Mouse (Mus musculus): ENCODE results near the gene P4ha2. TPM values are rescaled to one million over a fixed set of nuclear protein-coding genes. Genes with fewer than 3 reads are reported as not detected.

P4ha2 gene
- polyA plus RNA-seq, 1 experiment from 2014 or later: 26.0 TPM

- TF ChIP-seq CTCF (IDR thresholded peaks at IDR 0.05; ENCODE audit: low read depth): no peak
- H3K27ac ChIP-seq (ENCODE audit: low read depth): no peak overlapping the region
- WGBS: 86% methylated on average over 8 of the region's 8 CpGs
- no peak overlapping the region for H3K4me2 ChIP-seq
- peaks cover 18% of the 10 kb centered on the region for H3K36me3 ChIP-seq (ENCODE audit: insufficient read depth)
- H3K4me1 ChIP-seq (ENCODE audit: insufficient read depth): peaks cover 18% of the 10 kb centered on the region
- no peak for DNase-seq
- ATAC-seq (ENCODE audit: insufficient read depth): no peak
- no peak overlapping the region for H3K9ac ChIP-seq
- H3K27me3 ChIP-seq (ENCODE audit: insufficient read depth, low read length): no peaks in the 10 kb centered on the region
- no peaks in the 10 kb centered on the region for H3K9me3 ChIP-seq (ENCODE audit: low read depth, low read length)
- no peak overlapping the region for H3K4me3 ChIP-seq (ENCODE audit: low read depth, low read length)
Observed at GRCm38 (mm10) chr11:54115301-54115700, 15.4 kb downstream of the P4ha2 start.

DNA sequence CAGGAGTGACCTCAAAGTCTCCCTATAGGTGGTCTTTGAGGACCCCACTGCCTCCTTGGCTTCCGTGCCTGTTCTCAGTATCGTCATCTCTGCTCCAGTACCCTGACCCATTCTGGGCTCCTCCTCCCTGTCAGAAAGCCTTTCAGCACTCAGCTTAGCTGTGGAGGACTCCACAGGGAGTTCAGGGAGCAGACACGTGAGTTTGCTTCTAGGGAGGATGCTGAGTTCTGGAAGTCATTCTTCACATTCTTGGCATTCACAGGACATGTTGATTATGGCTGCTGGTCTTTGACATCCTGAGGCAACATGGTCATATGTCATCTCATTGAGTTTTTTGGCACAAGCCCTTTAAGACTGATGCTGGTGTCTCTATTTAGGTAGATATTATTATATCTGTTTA is 16.0 kb downstream of the P4ha2 start:
- H3K4me1 ChIP-seq (ENCODE audit: insufficient read depth): peaks cover 18% of the 10 kb centered on the region
- H3K27me3 ChIP-seq (ENCODE audit: insufficient read depth, low read length): no peaks in the 10 kb centered on the region
- no peaks in the 10 kb centered on the region for H3K9me3 ChIP-seq (ENCODE audit: low read depth, low read length)
- H3K36me3 ChIP-seq (ENCODE audit: insufficient read depth): peaks cover 18% of the 10 kb centered on the region
- H3K9ac ChIP-seq: no peak overlapping the region
- TF ChIP-seq CTCF (IDR thresholded peaks at IDR 0.05; ENCODE audit: low read depth): no peak
- no peak overlapping the region for H3K4me3 ChIP-seq (ENCODE audit: low read depth, low read length)
- H3K27ac ChIP-seq (ENCODE audit: low read depth): no peak overlapping the region
- DNase-seq: no peak
- ATAC-seq (ENCODE audit: insufficient read depth): no peak
- WGBS: 42% methylated on average over 3 of the region's 3 CpGs
- H3K4me2 ChIP-seq: no peak overlapping the region

- Histone ChIP-seq H3K9ac (no peak overlapping the region), H3K4me1 (ENCODE audit: insufficient read depth) (peaks cover 18% of the 10 kb centered on the region), H3K4me3 (ENCODE audit: low read depth, low read length) (no peak overlapping the region), H3K27ac (ENCODE audit: low read depth) (no peak overlapping the region), H3K27me3 (ENCODE audit: insufficient read depth, low read length) (no peaks in the 10 kb centered on the region), H3K9me3 (ENCODE audit: low read depth, low read length) (no peaks in the 10 kb centered on the region), H3K4me2 (no peak overlapping the region), H3K36me3 (ENCODE audit: insufficient read depth) (peaks cover 16% of the 10 kb centered on the region)
- no peak for TF ChIP-seq CTCF (IDR thresholded peaks at IDR 0.05; ENCODE audit: low read depth)
- WGBS: 81% methylated on average over 4 of the region's 4 CpGs
- DNase-seq (no peak), ATAC-seq (ENCODE audit: insufficient read depth) (no peak)
Observed at GRCm38 (mm10) chr11:54116406-54116805, 16.5 kb downstream of the P4ha2 start.

GRCm38 (mm10) chr11:54117096-54117495 is 17.2 kb downstream of the P4ha2 start:
- H3K4me2 ChIP-seq: no peak overlapping the region
- H3K4me3 ChIP-seq (ENCODE audit: low read depth, low read length): no peak overlapping the region
- H3K36me3 ChIP-seq (ENCODE audit: insufficient read depth): peaks cover 15% of the 10 kb centered on the region
- TF ChIP-seq CTCF (IDR thresholded peaks at IDR 0.05; ENCODE audit: low read depth): no peak
- ATAC-seq (ENCODE audit: insufficient read depth) (no peak), DNase-seq (no peak)
- H3K9ac ChIP-seq: no peak overlapping the region
- peaks cover 16% of the 10 kb centered on the region for H3K4me1 ChIP-seq (ENCODE audit: insufficient read depth)
- H3K9me3 ChIP-seq (ENCODE audit: low read depth, low read length): no peaks in the 10 kb centered on the region
- H3K27me3 ChIP-seq (ENCODE audit: insufficient read depth, low read length): no peaks in the 10 kb centered on the region
- WGBS: 83% methylated on average over 10 of the region's 10 CpGs
- H3K27ac ChIP-seq (ENCODE audit: low read depth): no peak overlapping the region

DNA sequence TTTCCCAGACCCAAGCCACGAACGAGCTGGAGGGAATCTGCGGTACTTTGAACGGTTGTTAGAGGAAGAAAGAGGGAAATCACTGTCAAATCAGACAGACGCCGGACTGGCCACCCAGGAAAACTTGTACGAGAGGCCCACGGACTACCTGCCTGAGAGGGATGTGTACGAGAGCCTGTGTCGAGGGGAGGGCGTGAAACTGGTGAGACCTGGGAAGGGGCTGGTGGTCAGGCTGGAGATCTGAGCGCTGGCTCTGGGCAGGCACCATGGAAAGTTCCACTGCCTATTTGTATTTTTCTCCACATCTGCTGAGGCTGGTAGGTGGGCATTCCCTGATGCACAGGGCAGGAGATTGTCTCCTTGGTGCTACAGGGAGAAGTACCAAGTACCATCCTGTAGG is 19.2 kb downstream of the P4ha2 start:
- no peak overlapping the region for H3K4me3 ChIP-seq (ENCODE audit: low read depth, low read length)
- no peak overlapping the region for H3K27ac ChIP-seq (ENCODE audit: low read depth)

GRCm38 (mm10) chr11:54119740-54120360 is 20.0 kb downstream of the P4ha2 start:
- peaks cover 15% of the 10 kb centered on the region for H3K36me3 ChIP-seq (ENCODE audit: insufficient read depth)
- 0 out of 2 replicates have a peak, but pooled peaks cover 5% of the 10 kb centered on the region for H3K4me1 ChIP-seq (ENCODE audit: insufficient read depth)
- H3K9me3 ChIP-seq (ENCODE audit: low read depth, low read length): no peaks in the 10 kb centered on the region
- 86% methylated on average over 13 of the region's 13 CpGs for WGBS
- no peak for TF ChIP-seq CTCF (IDR thresholded peaks at IDR 0.05; ENCODE audit: low read depth)
- DNase-seq (no peak), ATAC-seq (ENCODE audit: insufficient read depth) (no peak)
- H3K27me3 ChIP-seq (ENCODE audit: insufficient read depth, low read length): no peaks in the 10 kb centered on the region
- H3K4me2 ChIP-seq: no peak overlapping the region
- no peak overlapping the region for H3K4me3 ChIP-seq (ENCODE audit: low read depth, low read length)
- no peak overlapping the region for H3K9ac ChIP-seq
- no peak overlapping the region for H3K27ac ChIP-seq (ENCODE audit: low read depth)

More for the DNA sequence above, 19.2 kb downstream of the P4ha2 start:
- DNase-seq (no peak), ATAC-seq (ENCODE audit: insufficient read depth) (no peak)
- TF ChIP-seq CTCF (IDR thresholded peaks at IDR 0.05; ENCODE audit: low read depth): no peak
- Histone ChIP-seq H3K9ac (no peak overlapping the region), H3K9me3 (ENCODE audit: low read depth, low read length) (no peaks in the 10 kb centered on the region), H3K36me3 (ENCODE audit: insufficient read depth) (peaks cover 15% of the 10 kb centered on the region), H3K27me3 (ENCODE audit: insufficient read depth, low read length) (no peaks in the 10 kb centered on the region), H3K4me1 (ENCODE audit: insufficient read depth) (0 out of 2 replicates have a peak, but pooled peaks cover 5% of the 10 kb centered on the region), H3K4me2 (no peak overlapping the region)
- 66% methylated on average over 12 of the region's 12 CpGs for WGBS

- WGBS: 42% methylated on average over 14 of the region's 14 CpGs
- peak; percentile 93 for DNase-seq
- peaks cover 15% of the 10 kb centered on the region for H3K36me3 ChIP-seq (ENCODE audit: insufficient read depth)
- no peaks in the 10 kb centered on the region for H3K27me3 ChIP-seq (ENCODE audit: insufficient read depth, low read length)
- 0 out of 2 replicates have a peak, but pooled peaks cover 5% of the 10 kb centered on the region for H3K4me1 ChIP-seq (ENCODE audit: insufficient read depth)
- H3K4me2 ChIP-seq: no peak overlapping the region
- no peak overlapping the region for H3K27ac ChIP-seq (ENCODE audit: low read depth)
- TF ChIP-seq CTCF (IDR thresholded peaks at IDR 0.05; ENCODE audit: low read depth): peak; percentile 70
- no peaks in the 10 kb centered on the region for H3K9me3 ChIP-seq (ENCODE audit: low read depth, low read length)
- ATAC-seq (ENCODE audit: insufficient read depth): peak; percentile 91
- no peak overlapping the region for H3K4me3 ChIP-seq (ENCODE audit: low read depth, low read length)
- H3K9ac ChIP-seq: no peak overlapping the region
Observed at GRCm38 (mm10) chr11:54122416-54123264, 22.7 kb downstream of the P4ha2 start.

Measured in lung, embryonic 14.5 days (tissue).